Mouse (Mus musculus) lung, postnatal 25 days (tissue): ENCODE measurements around the gene Hnrnpa1.
A peak's percentile ranks its signal among the peaks of the same experiment; 100 is the strongest.
"Not testable (repeated sequence)": the region's sequence is repeated elsewhere in the genome, so short reads cannot be mapped to it uniquely, and the experiment has no call there.

Source experiments
- DNase-seq: peaks from one replicate; pipeline ENCODE4 v3.0.0; 2022; ENCODE audit warnings: low spot score

The Hnrnpa1 gene

GRCm38 (mm10) chr15:103272419-103273279, 32.4 kb downstream of the Hnrnpa1 start, which contains the start of gene Copz1:
Gene Copz1, plus strand, starts transcription at chr15:103272714.
- DNase-seq = peak; percentile 99

- not testable (repeated sequence) for DNase-seq
These were observed 35.7 kb downstream of the Hnrnpa1 start for GRCm38 (mm10) chr15:103275943-103276342.

- no peak for DNase-seq
These were observed 37.7 kb downstream of the Hnrnpa1 start for GRCm38 (mm10) chr15:103277949-103278348.

- DNase-seq = no peak
These were observed 39.5 kb downstream of the Hnrnpa1 start for GRCm38 (mm10) chr15:103279750-103280149.

GRCm38 (mm10) chr15:103280817-103281464, 40.7 kb downstream of the Hnrnpa1 start:
- DNase-seq = no peak

- DNase-seq = no peak
These were observed 41.4 kb downstream of the Hnrnpa1 start for GRCm38 (mm10) chr15:103281465-103282205.

- DNase-seq = no peak
These were observed 43.8 kb downstream of the Hnrnpa1 start for GRCm38 (mm10) chr15:103284066-103284465.

GRCm38 (mm10) chr15:103284647-103285046, 44.4 kb downstream of the Hnrnpa1 start:
- DNase-seq = no peak

- DNase-seq = peak; percentile 29
These were observed 45.7 kb downstream of the Hnrnpa1 start for GRCm38 (mm10) chr15:103285778-103286417.

- no peak for DNase-seq
These were observed 49.4 kb downstream of the Hnrnpa1 start for GRCm38 (mm10) chr15:103289600-103289999.

- no peak for DNase-seq
These were observed 50.2 kb downstream of the Hnrnpa1 start for GRCm38 (mm10) chr15:103290417-103290816.

GRCm38 (mm10) chr15:103290843-103291242, 50.6 kb downstream of the Hnrnpa1 start:
- no peak for DNase-seq

GRCm38 (mm10) chr15:103292673-103293345, 52.6 kb downstream of the Hnrnpa1 start:
- no peak for DNase-seq

GRCm38 (mm10) chr15:103293375-103293774, 53.1 kb downstream of the Hnrnpa1 start:
- DNase-seq = no peak

- no peak for DNase-seq
These were observed 54.4 kb downstream of the Hnrnpa1 start for GRCm38 (mm10) chr15:103294649-103295048.

- DNase-seq = no peak
These were observed 55.6 kb downstream of the Hnrnpa1 start for GRCm38 (mm10) chr15:103295851-103296250.
